In genomic region chr11:5253528-5253927, GRCm38 (mm10) we compare ENCODE assay signal across 21 mouse cellular contexts. TPM values are rescaled to one million over a fixed set of nuclear protein-coding genes. Genes with fewer than 3 reads are reported as not detected.
DNase-seq lines count a peak whose midpoint lies in the region; ATAC-seq and TF ChIP-seq lines count a peak whose summit lies in the region.
"Had no signal": no experiment of that assay in that cellular context is flagged by ENCODE, and none has a peak within 500 bp of the region (broad histone marks: within the 10 kb centered on the region; RNA-seq: fewer than 3 reads in every experiment).

No protein-coding gene starts in this region.

- no peak for TF ChIP-seq EP300 in CH12.LX (IDR thresholded peaks at IDR 0.05; ENCODE audit: low read length)

- no peaks in the 10 kb centered on the region for H3K9me3 ChIP-seq in heart, embryonic 15.5 days (replicated peaks)
- no peaks in the 10 kb centered on the region for H3K9me3 ChIP-seq in CH12.LX (replicated peaks; ENCODE audit: low read length)
- H3K9me3 ChIP-seq in hindbrain, embryonic 13.5 days: no peaks in the 10 kb centered on the region
- H3K9me3 ChIP-seq in neural tube, embryonic 15.5 days (replicated peaks): no peaks in the 10 kb centered on the region
- H3K9me3 ChIP-seq: embryonic facial prominence, embryonic 10.5 days; limb, embryonic 12.5 days had no signal

- H3K4me3 ChIP-seq in heart, embryonic 15.5 days: no peak overlapping the region
- H3K4me3 ChIP-seq in CH12.LX (replicated peaks in 1 of 3; ENCODE audit: low read depth in 2 of 3, low read length in 2 of 3, poor library complexity in 1 of 3): no peak overlapping the region
- H3K4me3 ChIP-seq in thymus, adult 2 months (ENCODE audit: control insufficient read depth, insufficient read depth, low read length): no peak overlapping the region
- no peak overlapping the region for H3K4me3 ChIP-seq in hindbrain, embryonic 13.5 days
- no peak overlapping the region for H3K4me3 ChIP-seq in neural tube, embryonic 15.5 days (replicated peaks)
- H3K4me3 ChIP-seq: embryonic facial prominence, embryonic 10.5 days; layer of hippocampus, adult 2 months; limb, embryonic 12.5 days had no signal

- in situ Hi-C loops in CH12.LX (cut with MboI; ENCODE audit: low pct_ligation_motif_present, low pct_unique_long_range_greater_than_20kb, low sequenced_read_pairs): no loop called here

- DNase-seq in heart, postnatal 4 days: no peak
- no peak for DNase-seq in CH12.LX (ENCODE audit: extremely low read depth)
- peak; percentile 60 for DNase-seq in thymus, adult 2 months
- DNase-seq in thymus, postnatal 4 days: peak; percentile 55
- DNase-seq: adrenal gland, postnatal 36 days; cerebellum, adult 9-11 months; gastrocnemius, postnatal 25 days; kidney, adult 2 months; kidney, postnatal 14 days; lung, adult 2 months; lung, postnatal 14 days had no signal

- no peak for TF ChIP-seq RAD21 in CH12.LX (IDR thresholded peaks at IDR 0.05; ENCODE audit: low read depth, low read length)

- no peak for ATAC-seq in heart, embryonic 15.5 days (replicated peaks; ENCODE audit: insufficient number of reproducible peaks, insufficient read depth, low FRiP score, low read depth)
- ATAC-seq in hindbrain, embryonic 13.5 days (ENCODE audit: low FRiP score): no peak
- no peak for ATAC-seq in neural tube, embryonic 15.5 days (ENCODE audit: low FRiP score)
- ATAC-seq: forebrain, embryonic 16.5 days had no signal

- 43% methylated on average over 3 of the region's 3 CpGs for WGBS in heart, embryonic 15.5 days
- under 1% methylated on average over 3 of the region's 3 CpGs for WGBS in thymus, adult 2 months
- 65% methylated on average over 3 of the region's 3 CpGs for whole genome bisulfite sequencing in hindbrain, embryonic 13.5 days
- WGBS in neural tube, embryonic 15.5 days: 53% methylated on average over 3 of the region's 3 CpGs

- H3K36me3 ChIP-seq in heart, embryonic 15.5 days: no peaks in the 10 kb centered on the region
- peaks cover 0 to 3% of the 10 kb centered on the region in 2 experiments for H3K36me3 ChIP-seq in CH12.LX (replicated peaks in 1 of 2; ENCODE audit: control insufficient read depth in 1 of 2, insufficient read depth in 1 of 2, low read length in 1 of 2)
- no peaks in the 10 kb centered on the region for H3K36me3 ChIP-seq in thymus, adult 2 months (ENCODE audit: control insufficient read depth, insufficient read depth, low read length)
- no peaks in the 10 kb centered on the region for H3K36me3 ChIP-seq in hindbrain, embryonic 13.5 days
- H3K36me3 ChIP-seq in neural tube, embryonic 15.5 days: no peaks in the 10 kb centered on the region
- H3K36me3 ChIP-seq: embryonic facial prominence, embryonic 10.5 days; limb, embryonic 12.5 days had no signal

- peak overlapping the region; percentile 8; the same call in 1 of the 2 replicates for H3K27ac ChIP-seq in heart, embryonic 15.5 days
- H3K27ac ChIP-seq in CH12.LX (ENCODE audit: insufficient read depth, low read depth): no peak overlapping the region
- H3K27ac ChIP-seq in thymus, adult 2 months (ENCODE audit: control insufficient read depth, insufficient read depth, low read length): peak overlapping the region; percentile 99
- no peak overlapping the region for H3K27ac ChIP-seq in hindbrain, embryonic 13.5 days
- no peak overlapping the region for H3K27ac ChIP-seq in neural tube, embryonic 15.5 days (replicated peaks)
- H3K27ac ChIP-seq: hindbrain, embryonic 14.5 days; layer of hippocampus, adult 2 months; limb, embryonic 12.5 days had no signal

- H3K27me3 ChIP-seq in heart, embryonic 15.5 days: no peaks in the 10 kb centered on the region
- H3K27me3 ChIP-seq in CH12.LX (replicated peaks): no peaks in the 10 kb centered on the region
- no peaks in the 10 kb centered on the region for H3K27me3 ChIP-seq in thymus, adult 2 months (ENCODE audit: control insufficient read depth, insufficient read depth, low read length)
- no peaks in the 10 kb centered on the region for H3K27me3 ChIP-seq in hindbrain, embryonic 13.5 days
- no peaks in the 10 kb centered on the region for H3K27me3 ChIP-seq in neural tube, embryonic 15.5 days (replicated peaks)
- H3K27me3 ChIP-seq: limb, embryonic 12.5 days had no signal

- dilution Hi-C loops in CH12.LX (cut with MboI; ENCODE audit: extremely low pct_ligation_motif_present, extremely low pct_unique_long_range_greater_than_20kb, low sequenced_read_pairs): no loop called here

- H3K9ac ChIP-seq in heart, embryonic 15.5 days: no peak overlapping the region
- no peak overlapping the region for H3K9ac ChIP-seq in CH12.LX (ENCODE audit: insufficient read depth, low read depth)
- H3K9ac ChIP-seq in hindbrain, embryonic 13.5 days: no peak overlapping the region
- H3K9ac ChIP-seq in neural tube, embryonic 15.5 days (replicated peaks): no peak overlapping the region
- H3K9ac ChIP-seq: hindbrain, embryonic 14.5 days; limb, embryonic 12.5 days had no signal

- TF ChIP-seq POLR2A in CH12.LX (IDR thresholded peaks at IDR 0.05; ENCODE audit: low read depth, low read length): no peak
- no peak for TF ChIP-seq POLR2A in thymus, adult 2 months (IDR thresholded peaks at IDR 0.05; ENCODE audit: control insufficient read depth, extremely low read depth, insufficient read depth, low read length, poor library complexity)

- peaks cover 45% of the 10 kb centered on the region for H3K4me1 ChIP-seq in heart, embryonic 15.5 days (replicated peaks)
- peaks cover 4 to 67% of the 10 kb centered on the region in 2 experiments for H3K4me1 ChIP-seq in CH12.LX (ENCODE audit: control insufficient read depth in 1 of 2, insufficient read depth in 2 of 2)
- H3K4me1 ChIP-seq in thymus, adult 2 months (replicated peaks; ENCODE audit: control insufficient read depth, insufficient read depth, low read length): peaks cover 57% of the 10 kb centered on the region
- H3K4me1 ChIP-seq in hindbrain, embryonic 13.5 days (replicated peaks): peaks cover 39% of the 10 kb centered on the region
- H3K4me1 ChIP-seq in neural tube, embryonic 15.5 days: peaks cover 33% of the 10 kb centered on the region

- H3K4me2 ChIP-seq in heart, embryonic 15.5 days: no peak overlapping the region
- no peak overlapping the region for H3K4me2 ChIP-seq in CH12.LX (ENCODE audit: insufficient read depth, low read depth, poor library complexity, severe bottlenecking)
- no peak overlapping the region for H3K4me2 ChIP-seq in hindbrain, embryonic 13.5 days
- no peak overlapping the region for H3K4me2 ChIP-seq in neural tube, embryonic 15.5 days
- H3K4me2 ChIP-seq: hindbrain, embryonic 14.5 days; limb, embryonic 12.5 days; liver, embryonic 11.5 days; midbrain, embryonic 11.5 days had no signal

- no peak for TF ChIP-seq CTCF in CH12.LX (conservative IDR thresholded peaks at IDR 0.05 in 1 of 2, IDR thresholded peaks at IDR 0.05 in 1 of 2; ENCODE audit: low read depth in 2 of 2, low read length in 2 of 2)
- TF ChIP-seq CTCF in thymus, adult 2 months (IDR thresholded peaks at IDR 0.05; ENCODE audit: borderline replicate concordance, control insufficient read depth, extremely low read depth, insufficient read depth, low read length, poor library complexity): no peak

- no peaks in the 10 kb centered on the region for H3K79me2 ChIP-seq in CH12.LX (replicated peaks; ENCODE audit: control insufficient read depth, extremely low read depth, insufficient read depth, poor library complexity, severe bottlenecking)

TF ChIP-seq in CH12.LX, 34 proteins besides CTCF, POLR2A, EP300 and RAD21:
- no peak for TF ChIP-seq HCFC1 (IDR thresholded peaks at IDR 0.05; ENCODE audit: low read depth, low read length)
- TF ChIP-seq E2F4 (IDR thresholded peaks at IDR 0.05; ENCODE audit: insufficient replicate concordance, low read depth, low read length): no peak
- peak; percentile 68 for TF ChIP-seq USF2 (conservative IDR thresholded peaks at IDR 0.05; ENCODE audit: low read depth, low read length)
- TF ChIP-seq BHLHE40 (IDR thresholded peaks at IDR 0.05; ENCODE audit: low read depth, low read length): peak; percentile 70
- peak; percentile 53 for TF ChIP-seq USF1 (IDR thresholded peaks at IDR 0.05; ENCODE audit: low read depth, low read length)

RNA-seq across cellular contexts. Expression of gene Kremen1, which starts 7.8 kb away (rescaled TPM):
- polyA plus RNA-seq in heart, embryonic 15.5 days (2015; fragmentation: Nextera tagmentation; extraction: Ambion mirVana): 24.0 and 29.3 TPM in 2 replicates
- total RNA-seq in heart, postnatal 4 days (2021): 10 to 100 TPM; 75.7 to 76.7 TPM
- total RNA-seq in CH12.LX (2012; rRNA removed) (9.9 and 11.8 TPM in 2 replicates), CH12.LX (2014; rRNA removed) (4.4 and 5.0 TPM in 2 replicates)
- 6.9 and 7.3 TPM in 2 replicates for polyA plus RNA-seq in CH12.LX (2012; ENCODE audit: insufficient read length, low read depth)
- polyA plus RNA-seq in thymus, adult 2 months (2012; rRNA removed): 170 and 197 TPM in 2 replicates
- 6.5 and 7.5 TPM in 2 replicates for polyA plus RNA-seq in hindbrain, embryonic 13.5 days (2015; fragmentation: Nextera tagmentation; extraction: Ambion mirVana)
- polyA plus RNA-seq in neural tube, embryonic 15.5 days (2015; fragmentation: Nextera tagmentation; extraction: Ambion mirVana): 5.7 and 10.2 TPM in 2 replicates

Comparison
In these comparisons a context has a peak if more than half of its experiments do, and no peak if none do; other contexts are left out.
1. H3K27ac ChIP-seq: peak in heart, embryonic 15.5 days (single experiment) and thymus, adult 2 months (single experiment); none in CH12.LX (single experiment), hindbrain, embryonic 13.5 days (single experiment) and neural tube, embryonic 15.5 days (single experiment).
2. DNase-seq: peak in thymus, adult 2 months (single experiment) and thymus, postnatal 4 days (single experiment); none in heart, postnatal 4 days (single experiment) and CH12.LX (single experiment).